Mouse (Mus musculus) hindbrain, postnatal 0 days (tissue): Measurements from ENCODE around the gene Grik1. TPM values are rescaled to one million over a fixed set of nuclear protein-coding genes. Genes with fewer than 3 reads are reported as not detected.
A peak's percentile ranks its signal among the peaks of the same experiment; 100 is the strongest.

Experiments
- ATAC-seq: fragments of 200-750 bp; cut with Nextera tagmentation; 2 replicates; pipeline ENCODE4 v1.8.0; 2017; ENCODE audit warnings: mild to moderate bottlenecking, moderate TSS enrichment, moderate library complexity
- DNase-seq: peaks from one replicate; pipeline ENCODE4 v3.0.0-alpha.2; 2015; ENCODE audit warnings: low spot score
- H3K27ac ChIP-seq: fragments of 300-500 bp; sonication (generic); 2 replicates; pipeline ENCODE4 v1.5.1; 2014; ENCODE audit warnings: mild to moderate bottlenecking
- H3K27me3 ChIP-seq: fragments of 300-500 bp; sonication (generic); 2 replicates; pipeline ENCODE4 v1.6.1; 2014; ENCODE audit warnings: low read length, mixed read lengths; ENCODE audit not compliant: insufficient read depth
- H3K36me3 ChIP-seq: fragments of 300-500 bp; sonication (generic); 2 replicates; pipeline ENCODE4 v1.6.1; 2014; ENCODE audit warnings: low read length, mixed read lengths; ENCODE audit not compliant: insufficient read depth
- H3K4me1 ChIP-seq: fragments of 300-500 bp; sonication (generic); 2 replicates; pipeline ENCODE4 v1.6.1; 2014; ENCODE audit warnings: antibody characterized with exemption, low read length, mixed read lengths; ENCODE audit not compliant: insufficient read depth
- H3K4me2 ChIP-seq: fragments of 300-500 bp; sonication (generic); 2 replicates; pipeline ENCODE4 v1.6.1; 2014; ENCODE audit warnings: low read depth, mild to moderate bottlenecking, low read length, moderate library complexity, mixed read lengths
- H3K4me3 ChIP-seq: fragments of 300-500 bp; sonication (generic); 2 replicates; pipeline ENCODE4 v1.5.1; 2014; ENCODE audit warnings: low read length
- H3K9ac ChIP-seq: fragments of 300-500 bp; sonication (generic); replicated peaks from 2 replicates; pipeline ENCODE4 v1.6.1; 2014; ENCODE audit warnings: mild to moderate bottlenecking, low read length, moderate library complexity, mixed read lengths
- H3K9me3 ChIP-seq: fragments of 300-500 bp; sonication (generic); 2 replicates; pipeline ENCODE4 v1.6.1; 2016; ENCODE audit warnings: low read length, mixed read lengths
- CTCF ChIP-seq: IDR thresholded peaks from 2 replicates; pipeline ENCODE4 v1.5.1; 2016; ENCODE audit warnings: antibody characterized with exemption, control low read depth, low read depth
- WGBS: fragments of 180-500 bp; shearing (Covaris S2); extraction: QIAGEN DNeasy Blood & Tissue Kit; methylation state at CpG from one replicate; pipeline ENCODE4 v1.1.7; 2014; 5-methylcytosine and 5-hydroxymethylcytosine counted together
- polyA plus RNA-seq: library from polyadenylated mRNA; unstranded; fragments of >200 nt; fragmentation: Nextera tagmentation; extraction: Ambion mirVana; gene quantifications from 2 replicates; pipeline ENCODE4 v1.2.1, GENCODE M21; 2015
- total RNA-seq: library from RNA; depleted of rRNA; stranded (reverse); fragments of >200 nt; gene quantifications from 2 replicates; pipeline ENCODE4 v1.2.3, GENCODE M21; 2014; rRNA removed

Grik1 gene
- total RNA-seq = 30.4 and 34.6 TPM in 2 replicates
- 34.3 and 34.5 TPM in 2 replicates for polyA plus RNA-seq

DNA sequence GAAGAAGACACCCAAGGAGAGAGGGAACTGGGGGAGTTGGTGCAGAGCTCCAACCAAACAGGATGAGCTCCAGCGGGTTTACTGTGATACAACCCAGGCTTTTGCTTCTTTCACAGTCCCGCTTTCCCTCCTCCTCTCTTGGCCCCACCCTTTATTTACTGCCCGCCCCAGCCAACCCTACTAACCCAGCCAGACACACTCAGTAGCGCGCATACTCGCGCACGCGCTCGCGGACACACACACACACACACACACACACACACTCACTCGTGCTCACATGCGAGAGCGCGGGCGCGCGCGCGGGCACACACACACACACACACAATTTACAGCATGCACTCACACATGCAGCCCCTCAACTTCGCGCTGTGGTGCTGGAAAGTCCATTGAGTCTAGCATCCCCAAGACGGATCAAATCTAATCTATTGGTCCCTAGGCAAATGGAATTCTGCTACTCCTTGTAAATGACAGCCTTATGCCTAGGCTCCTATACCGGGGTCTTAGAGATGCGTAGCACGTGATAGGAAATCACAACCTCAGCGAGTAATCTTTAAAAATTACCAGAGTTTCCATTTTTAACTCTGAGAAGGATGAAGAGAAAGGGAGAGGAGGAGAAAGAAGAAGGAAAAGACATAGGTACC, at the start of gene Grik1:
TSS of gene Grik1 (minus strand) at position 134 of the 641 bp plus-strand sequence.
- Histone ChIP-seq H3K4me3 (peak within 1 kb of the TSS; percentile 53), H3K4me2 (peak within 1 kb of the TSS; percentile 85), H3K9ac (peak within 1 kb of the TSS; percentile 48), H3K9me3 (no peaks in the 10 kb centered on the region), H3K27me3 (no peaks in the 10 kb centered on the region), H3K4me1 (no peaks in the 10 kb centered on the region), H3K27ac (peak within 1 kb of the TSS; percentile 45), H3K36me3 (no peaks in the 10 kb centered on the region)
- ATAC-seq = peak; percentile 93
- no peak for TF ChIP-seq CTCF
- under 1% methylated on average over 25 of the region's 27 CpGs for WGBS
- peak; percentile 87 for DNase-seq

DNA sequence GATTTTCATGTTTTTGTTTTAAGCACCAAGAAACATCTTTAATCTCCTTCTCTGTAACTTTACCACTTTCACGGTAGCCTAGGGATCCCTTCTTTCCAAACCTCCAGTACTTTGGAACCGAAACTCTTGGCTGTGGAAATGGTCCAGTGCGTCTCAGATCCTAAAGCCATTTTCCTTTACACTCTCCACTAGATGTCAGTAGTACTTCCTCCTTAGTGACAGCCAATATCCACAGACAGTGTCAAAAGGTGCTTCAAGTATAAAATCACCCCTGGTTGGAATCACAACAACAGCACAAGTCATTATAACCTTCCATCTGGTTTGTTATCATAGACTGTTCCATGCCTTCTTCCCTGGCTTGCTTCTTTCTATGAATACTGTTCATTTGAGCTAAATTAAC, 4.1 kb upstream of the Grik1 start:
- Histone ChIP-seq H3K36me3 (no peaks in the 10 kb centered on the region), H3K27ac (no peak overlapping the region), H3K27me3 (no peaks in the 10 kb centered on the region), H3K4me1 (no peaks in the 10 kb centered on the region), H3K9ac (no peak overlapping the region), H3K4me2 (no peak overlapping the region), H3K4me3 (no peak overlapping the region), H3K9me3 (no peaks in the 10 kb centered on the region)
- 48% methylated on average over 3 of the region's 3 CpGs for WGBS
- ATAC-seq (no peak), DNase-seq (peak; percentile 50)
- peak; percentile 77 for TF ChIP-seq CTCF

DNA sequence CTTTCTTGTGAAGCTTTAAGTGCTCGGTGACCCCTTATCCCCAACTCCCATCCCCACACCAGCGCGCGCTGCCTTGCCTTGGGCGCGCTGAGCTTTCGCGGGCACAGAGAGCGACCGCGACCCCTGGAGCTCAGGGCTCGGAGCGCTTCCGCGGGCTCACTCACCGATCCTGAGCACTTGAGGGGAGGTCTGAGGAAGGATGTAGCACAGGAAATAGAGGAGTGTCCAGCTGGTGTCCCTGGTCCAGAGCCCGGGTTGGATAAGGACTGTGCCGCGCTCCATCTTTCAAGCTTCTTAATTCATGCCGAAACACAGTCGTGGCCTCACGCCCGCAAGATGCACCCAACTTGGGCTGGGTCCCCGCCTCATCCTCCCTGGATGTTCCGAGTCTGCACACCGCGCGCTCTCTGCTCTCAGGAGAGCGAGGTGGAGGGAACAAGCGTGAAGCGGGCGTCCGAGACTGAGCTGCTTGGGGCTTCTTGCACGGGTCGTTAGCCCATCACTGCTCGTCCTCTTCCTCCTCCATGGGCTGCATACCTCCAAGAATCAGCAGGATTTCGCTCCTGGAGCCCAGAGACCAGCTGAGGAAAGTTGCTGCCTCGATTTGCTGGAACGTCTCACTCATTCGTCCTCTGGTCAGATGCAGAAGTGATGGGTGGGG, 514 bp downstream of the Grik1 start:
- TF ChIP-seq CTCF = peak; percentile 16; the same call in 1 of the 2 replicates
- peak; percentile 69 for ATAC-seq
- Histone ChIP-seq H3K36me3 (no peaks in the 10 kb centered on the region), H3K4me1 (no peaks in the 10 kb centered on the region), H3K4me2 (peak overlapping the region; percentile 85), H3K27ac (peak overlapping the region; percentile 45; the same call in 1 of the 2 replicates), H3K4me3 (peak overlapping the region; percentile 53), H3K9ac (peak overlapping the region; percentile 48), H3K9me3 (no peaks in the 10 kb centered on the region), H3K27me3 (no peaks in the 10 kb centered on the region)
- WGBS = under 1% methylated on average over 40 of the region's 40 CpGs
- peak; percentile 50 for DNase-seq

DNA sequence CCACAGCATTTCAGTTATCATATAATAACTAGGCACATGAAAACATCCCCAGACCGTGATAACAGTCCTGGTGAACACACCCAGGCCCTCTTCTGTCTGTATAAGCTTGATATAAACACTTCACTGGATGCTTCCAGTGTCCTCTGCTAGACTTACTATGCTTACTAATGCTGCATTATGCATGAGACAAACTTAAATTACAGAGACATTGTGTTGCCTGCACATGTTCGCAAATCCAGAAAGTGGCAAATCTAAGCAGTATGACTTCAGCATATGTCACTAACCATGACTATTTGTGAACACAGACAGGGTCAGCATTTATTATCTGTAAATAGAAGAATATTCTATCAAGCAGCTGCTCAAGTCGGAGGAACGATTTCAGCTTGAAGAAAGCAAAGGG, 31.7 kb downstream of the Grik1 start:
- no peak overlapping the region for H3K4me2 ChIP-seq
- no peak overlapping the region for H3K27ac ChIP-seq
- H3K9ac ChIP-seq = no peak overlapping the region
- ATAC-seq (no peak), DNase-seq (no peak)
- no peak for TF ChIP-seq CTCF
- no peaks in the 10 kb centered on the region for H3K27me3 ChIP-seq
- no peaks in the 10 kb centered on the region for H3K36me3 ChIP-seq
- WGBS = 67% methylated on average over 4 of the region's 4 CpGs
- H3K4me1 ChIP-seq = no peaks in the 10 kb centered on the region
- H3K4me3 ChIP-seq = no peak overlapping the region
- no peaks in the 10 kb centered on the region for H3K9me3 ChIP-seq

DNA sequence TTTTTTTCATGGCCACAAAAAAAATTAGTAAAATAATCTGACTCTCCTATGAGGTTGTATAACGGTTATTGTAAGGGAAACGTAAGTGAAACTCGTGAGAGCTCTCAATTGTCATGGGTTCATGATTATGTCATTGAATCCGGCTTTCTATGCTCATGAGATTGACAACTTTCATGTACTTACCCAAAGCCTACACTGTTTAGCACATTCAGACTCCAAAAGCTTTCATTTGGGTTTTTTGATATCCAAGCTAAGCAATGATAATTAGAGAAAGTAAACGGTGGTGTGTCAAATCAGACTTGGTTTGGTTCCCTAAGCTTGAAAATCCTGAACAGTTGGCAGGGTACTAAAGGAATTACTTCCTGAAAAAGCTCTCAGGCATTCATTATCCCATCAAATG, 33.0 kb downstream of the Grik1 start:
- no peaks in the 10 kb centered on the region for H3K36me3 ChIP-seq
- DNase-seq (no peak), ATAC-seq (no peak)
- H3K4me2 ChIP-seq = no peak overlapping the region
- no peak overlapping the region for H3K9ac ChIP-seq
- H3K4me1 ChIP-seq = no peaks in the 10 kb centered on the region
- no peak overlapping the region for H3K4me3 ChIP-seq
- 57% methylated on average over 5 of the region's 5 CpGs for WGBS
- no peak overlapping the region for H3K27ac ChIP-seq
- no peaks in the 10 kb centered on the region for H3K27me3 ChIP-seq
- no peaks in the 10 kb centered on the region for H3K9me3 ChIP-seq
- no peak for TF ChIP-seq CTCF

DNA sequence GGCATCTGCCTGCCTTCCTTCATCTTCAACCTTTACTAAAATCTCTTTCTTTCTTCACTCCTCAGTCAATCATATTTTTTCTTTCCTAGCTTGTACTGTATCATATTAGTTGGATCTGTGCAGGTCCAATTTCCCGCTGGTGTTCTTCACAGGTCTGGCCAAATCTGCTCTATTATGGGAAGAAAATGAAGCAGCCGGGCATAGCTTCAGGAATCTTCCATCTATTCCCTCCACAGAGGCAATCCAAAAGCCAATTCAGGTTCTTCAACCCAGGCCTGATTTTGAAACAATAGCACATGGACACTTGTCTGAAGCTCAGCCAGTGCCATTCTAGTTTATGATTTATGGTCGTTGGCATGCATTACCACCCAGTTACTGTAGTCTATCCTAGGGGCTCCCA, 34.0 kb downstream of the Grik1 start:
- Histone ChIP-seq H3K27ac (no peak overlapping the region), H3K9ac (no peak overlapping the region), H3K4me3 (no peak overlapping the region), H3K9me3 (no peaks in the 10 kb centered on the region), H3K4me2 (no peak overlapping the region), H3K4me1 (no peaks in the 10 kb centered on the region), H3K36me3 (no peaks in the 10 kb centered on the region), H3K27me3 (no peaks in the 10 kb centered on the region)
- ATAC-seq = no peak
- WGBS = 59% methylated on average over 3 of the region's 3 CpGs
- TF ChIP-seq CTCF = no peak
- DNase-seq = peak; percentile 20

DNA sequence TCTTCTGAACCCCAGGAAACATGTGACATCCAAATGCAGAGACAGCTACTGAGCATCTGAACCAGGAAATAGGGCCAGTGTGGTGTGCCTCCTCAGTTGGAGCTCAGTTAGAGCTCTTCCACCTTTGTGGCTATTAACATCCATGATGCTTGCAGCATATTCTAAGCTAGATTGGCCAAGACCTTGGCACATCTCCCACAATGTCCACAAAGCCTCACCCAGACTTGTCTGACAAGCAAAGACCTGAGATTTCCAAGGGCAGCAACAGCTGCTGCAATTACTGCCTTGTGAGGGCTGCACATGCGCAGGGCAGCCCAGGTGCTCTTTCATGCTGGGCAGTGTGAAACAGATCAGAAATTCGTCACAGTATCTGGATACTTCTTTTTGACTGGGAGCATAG, 37.4 kb downstream of the Grik1 start:
- no peak overlapping the region for H3K27ac ChIP-seq
- H3K4me1 ChIP-seq = no peaks in the 10 kb centered on the region
- H3K9me3 ChIP-seq = no peaks in the 10 kb centered on the region
- DNase-seq = no peak
- no peaks in the 10 kb centered on the region for H3K36me3 ChIP-seq
- no peak for ATAC-seq
- no peak for TF ChIP-seq CTCF
- 58% methylated on average over 2 of the region's 2 CpGs for WGBS
- no peak overlapping the region for H3K4me2 ChIP-seq
- no peak overlapping the region for H3K4me3 ChIP-seq
- H3K9ac ChIP-seq = no peak overlapping the region
- no peaks in the 10 kb centered on the region for H3K27me3 ChIP-seq
